Mouse (Mus musculus) liver, postnatal 0 days (tissue): Measurements from ENCODE around the gene Med28. TPM values are rescaled to one million over a fixed set of nuclear protein-coding genes. Genes with fewer than 3 reads are reported as not detected.
A peak's percentile ranks its signal among the peaks of the same experiment; 100 is the strongest.

Source experiments
- ATAC-seq: fragments of 200-750 bp; cut with Nextera tagmentation; 2 replicates; pipeline ENCODE4 v1.8.0; 2017; ENCODE audit warnings: mild to moderate bottlenecking, moderate library complexity
- DNase-seq: peaks from one replicate; pipeline ENCODE4 v3.0.0-alpha.2; 2016
- H3K27ac ChIP-seq: fragments of 300-500 bp; sonication (generic); 2 replicates; pipeline ENCODE4 v1.5.1; 2014; ENCODE audit warnings: antibody characterized with exemption, moderate library complexity, mild to moderate bottlenecking, low read depth
- H3K27me3 ChIP-seq: fragments of 300-500 bp; sonication (generic); 2 replicates; pipeline ENCODE4 v1.6.1; 2014; ENCODE audit warnings: low read length, control low read depth, mixed read lengths; ENCODE audit not compliant: insufficient read depth
- H3K36me3 ChIP-seq: fragments of 300-500 bp; sonication (generic); replicated peaks from 2 replicates; pipeline ENCODE4 v1.6.1; 2014; ENCODE audit warnings: mild to moderate bottlenecking, control low read depth, low read length, moderate library complexity, mixed read lengths; ENCODE audit not compliant: insufficient read depth
- H3K4me1 ChIP-seq: fragments of 300-500 bp; sonication (generic); 2 replicates; pipeline ENCODE4 v1.6.1; 2014; ENCODE audit warnings: antibody characterized with exemption, mild to moderate bottlenecking, control low read depth; ENCODE audit not compliant: insufficient read depth
- H3K4me2 ChIP-seq: fragments of 300-500 bp; sonication (generic); 2 replicates; pipeline ENCODE4 v1.6.1; 2014; ENCODE audit warnings: low read depth, mild to moderate bottlenecking, low read length, moderate library complexity, mixed read lengths
- H3K4me3 ChIP-seq: fragments of 300-500 bp; sonication (generic); 2 replicates; pipeline ENCODE4 v1.5.1; 2014; ENCODE audit warnings: low read depth, low read length
- H3K9ac ChIP-seq: fragments of 300-500 bp; sonication (generic); replicated peaks from 2 replicates; pipeline ENCODE4 v1.6.1; 2014; ENCODE audit warnings: mild to moderate bottlenecking, moderate library complexity
- H3K9me3 ChIP-seq: fragments of 300-500 bp; sonication (generic); 2 replicates; pipeline ENCODE4 v1.6.1; 2016; ENCODE audit warnings: mild to moderate bottlenecking, control low read depth, low read length, mixed read lengths
- CTCF ChIP-seq: sonication (generic); IDR thresholded peaks from 2 replicates; pipeline ENCODE4 v1.5.1; 2016; ENCODE audit warnings: antibody characterized with exemption, low read depth
- EP300 ChIP-seq: IDR thresholded peaks from 2 replicates; pipeline ENCODE4 v1.6.1; 2016; ENCODE audit warnings: antibody characterized with exemption, low read depth, mild to moderate bottlenecking
- WGBS: fragments of 180-500 bp; shearing (Covaris S2); extraction: QIAGEN DNeasy Blood & Tissue Kit; methylation state at CpG from one replicate; pipeline ENCODE4 v1.1.7; 2014; ENCODE audit not compliant: insufficient replicate concordance; 5-methylcytosine and 5-hydroxymethylcytosine counted together
- polyA plus RNA-seq: library from polyadenylated mRNA; unstranded; fragments of >200 nt; fragmentation: Nextera tagmentation; extraction: Ambion mirVana; gene quantifications from 2 replicates; pipeline ENCODE4 v1.2.1, GENCODE M21; 2015

Med28 gene
- polyA plus RNA-seq, 1 experiment from 2014 or later = 70.5 TPM

DNA sequence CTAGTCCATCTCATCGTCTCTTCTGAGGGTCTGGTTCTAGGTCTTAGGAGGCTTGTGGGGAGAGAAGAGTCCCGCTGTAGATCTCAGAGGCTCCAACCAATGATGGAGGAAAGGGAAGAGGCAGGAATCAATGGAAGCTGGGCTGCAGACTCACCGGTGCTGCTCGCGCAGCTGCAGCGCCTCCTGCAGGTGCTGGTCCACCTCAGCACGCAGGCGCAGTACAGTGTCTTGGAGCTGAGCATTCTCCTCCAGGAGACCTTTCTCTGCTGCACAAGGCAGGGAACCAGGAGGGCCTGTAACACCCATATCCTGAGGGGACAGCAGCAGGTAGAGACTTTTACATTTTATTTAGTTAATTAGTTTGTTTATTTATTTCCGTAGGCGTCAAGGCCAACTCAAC, 19.5 kb downstream of the Med28 start:
- ATAC-seq = no peak
- DNase-seq = no peak
- TF ChIP-seq CTCF (peak; percentile 36), EP300 (no peak)
- no peaks in the 10 kb centered on the region for H3K4me1 ChIP-seq
- no peak overlapping the region for H3K27ac ChIP-seq
- no peaks in the 10 kb centered on the region for H3K27me3 ChIP-seq
- no peaks in the 10 kb centered on the region for H3K36me3 ChIP-seq
- H3K9ac ChIP-seq = no peak overlapping the region
- no peak overlapping the region for H3K4me3 ChIP-seq
- no peak overlapping the region for H3K4me2 ChIP-seq
- no peaks in the 10 kb centered on the region for H3K9me3 ChIP-seq
- 60% methylated on average over 10 of the region's 10 CpGs for WGBS

GRCm38 (mm10) chr5:45543374-45543773, 23.3 kb downstream of the Med28 start:
- ATAC-seq (no peak), DNase-seq (no peak)
- no peak overlapping the region for H3K4me2 ChIP-seq
- H3K36me3 ChIP-seq = no peaks in the 10 kb centered on the region
- TF ChIP-seq CTCF = no peak
- no peak for TF ChIP-seq EP300
- H3K4me1 ChIP-seq = no peaks in the 10 kb centered on the region
- no peaks in the 10 kb centered on the region for H3K27me3 ChIP-seq
- no peak overlapping the region for H3K27ac ChIP-seq
- H3K9me3 ChIP-seq = no peaks in the 10 kb centered on the region
- 71% methylated on average over 5 of the region's 5 CpGs for WGBS
- H3K9ac ChIP-seq = no peak overlapping the region
- no peak overlapping the region for H3K4me3 ChIP-seq

DNA sequence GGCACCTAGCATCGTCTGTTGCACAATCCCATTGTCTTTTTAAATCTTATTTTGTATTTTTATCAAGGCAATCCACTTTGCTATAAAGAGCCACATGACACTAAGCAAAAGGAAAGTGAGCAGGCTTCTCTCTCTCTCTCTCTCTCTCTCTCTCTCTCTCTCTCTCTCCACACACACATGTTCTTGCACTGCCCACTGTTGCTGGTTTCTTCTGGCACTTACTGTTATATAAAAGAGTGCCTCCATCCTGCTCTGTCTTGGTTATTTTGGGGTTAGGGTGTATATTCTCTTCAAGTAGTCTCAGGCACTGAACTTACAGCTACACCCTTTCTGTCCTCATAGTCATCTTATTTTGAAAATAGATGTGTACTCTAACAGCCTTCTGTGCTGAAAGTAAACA, 29.6 kb downstream of the Med28 start:
- 81% methylated on average over 1 of the region's 1 CpGs for WGBS
- Histone ChIP-seq H3K4me3 (no peak overlapping the region), H3K9ac (no peak overlapping the region), H3K4me1 (no peaks in the 10 kb centered on the region), H3K4me2 (no peak overlapping the region), H3K36me3 (no peaks in the 10 kb centered on the region), H3K27me3 (no peaks in the 10 kb centered on the region), H3K9me3 (no peaks in the 10 kb centered on the region), H3K27ac (no peak overlapping the region)
- TF ChIP-seq CTCF = no peak
- TF ChIP-seq EP300 = no peak
- ATAC-seq (no peak), DNase-seq (no peak)

- DNase-seq (no peak), ATAC-seq (no peak)
- Histone ChIP-seq H3K4me3 (no peak overlapping the region), H3K27me3 (no peaks in the 10 kb centered on the region), H3K36me3 (no peaks in the 10 kb centered on the region), H3K4me2 (no peak overlapping the region), H3K27ac (no peak overlapping the region), H3K4me1 (no peaks in the 10 kb centered on the region), H3K9me3 (no peaks in the 10 kb centered on the region), H3K9ac (no peak overlapping the region)
- WGBS = 42% methylated on average over 6 of the region's 6 CpGs
- no peak for TF ChIP-seq CTCF
- TF ChIP-seq EP300 = no peak
These were observed 44.0 kb downstream of the Med28 start for GRCm38 (mm10) chr5:45564054-45564453.

DNA sequence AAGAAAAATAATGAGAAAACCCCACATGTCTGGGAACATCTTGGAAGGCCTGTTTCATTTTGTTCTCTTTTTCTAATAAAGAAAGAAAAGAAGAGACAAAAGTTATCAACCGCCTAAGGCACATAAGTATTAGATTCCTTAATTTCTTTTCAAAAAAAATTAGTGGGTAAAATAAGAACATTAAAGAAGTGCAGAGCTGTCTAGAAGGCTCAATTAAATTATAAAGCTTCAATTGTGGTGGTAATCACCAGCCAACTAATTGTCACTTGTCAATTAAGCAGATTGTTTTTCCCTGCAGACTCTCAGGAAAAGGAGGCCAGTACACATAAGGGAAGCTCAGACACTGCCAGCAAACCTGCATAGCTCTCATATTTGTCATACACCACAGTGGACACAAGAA, 45.8 kb downstream of the Med28 start:
- ATAC-seq (no peak), DNase-seq (no peak)
- Histone ChIP-seq H3K9me3 (no peaks in the 10 kb centered on the region), H3K36me3 (no peaks in the 10 kb centered on the region), H3K27me3 (no peaks in the 10 kb centered on the region), H3K4me2 (no peak overlapping the region), H3K4me3 (no peak overlapping the region), H3K4me1 (no peaks in the 10 kb centered on the region), H3K9ac (no peak overlapping the region), H3K27ac (no peak overlapping the region)
- TF ChIP-seq EP300 = no peak
- TF ChIP-seq CTCF = no peak
- WGBS = 74% methylated on average over 1 of the region's 1 CpGs

GRCm38 (mm10) chr5:45572816-45573215, 52.8 kb downstream of the Med28 start:
- Histone ChIP-seq H3K36me3 (no peaks in the 10 kb centered on the region), H3K4me3 (no peak overlapping the region), H3K4me2 (no peak overlapping the region), H3K9ac (no peak overlapping the region), H3K9me3 (no peaks in the 10 kb centered on the region), H3K4me1 (no peaks in the 10 kb centered on the region), H3K27ac (no peak overlapping the region), H3K27me3 (no peaks in the 10 kb centered on the region)
- 37% methylated on average over 5 of the region's 5 CpGs for WGBS
- ATAC-seq (no peak), DNase-seq (no peak)
- TF ChIP-seq EP300 (no peak), CTCF (no peak)

GRCm38 (mm10) chr5:45576716-45577115, 56.7 kb downstream of the Med28 start:
- WGBS = 68% methylated on average over 3 of the region's 3 CpGs
- no peak for TF ChIP-seq EP300
- TF ChIP-seq CTCF = no peak
- no peak overlapping the region for H3K9ac ChIP-seq
- no peaks in the 10 kb centered on the region for H3K27me3 ChIP-seq
- H3K4me2 ChIP-seq = no peak overlapping the region
- H3K4me1 ChIP-seq = no peaks in the 10 kb centered on the region
- ATAC-seq (no peak), DNase-seq (no peak)
- H3K9me3 ChIP-seq = no peaks in the 10 kb centered on the region
- H3K4me3 ChIP-seq = no peak overlapping the region
- H3K27ac ChIP-seq = no peak overlapping the region
- no peaks in the 10 kb centered on the region for H3K36me3 ChIP-seq
